ENCODE assay signal across 8 mouse cellular contexts in genomic region chr15:81811599-81811996, GRCm38 (mm10). TPM values are rescaled to one million over a fixed set of nuclear protein-coding genes. Genes with fewer than 3 reads are reported as not detected.
A peak's percentile ranks its signal among the peaks of the same experiment; 100 is the strongest.
DNase-seq lines count a peak whose midpoint lies in the region; ATAC-seq and TF ChIP-seq lines count a peak whose summit lies in the region.

No protein-coding gene starts in this region.

- peak; percentile 9 for ATAC-seq in heart, embryonic 15.5 days (replicated peaks; ENCODE audit: insufficient number of reproducible peaks, insufficient read depth, low FRiP score, low read depth)
- peak; percentile 39 for ATAC-seq in hindbrain, embryonic 11.5 days (ENCODE audit: low FRiP score)
- peak; percentile 43 for ATAC-seq in liver, postnatal 0 days
- ATAC-seq in frontal cortex, adult (ENCODE audit: low TSS enrichment), result no peak

- peak overlapping the region; percentile 96 for H3K27ac ChIP-seq in heart, embryonic 15.5 days
- H3K27ac ChIP-seq in hindbrain, embryonic 11.5 days (ENCODE audit: low read depth, low read length), result peak overlapping the region; percentile 63
- peak overlapping the region; percentile 92 for H3K27ac ChIP-seq in liver, postnatal 0 days (ENCODE audit: low read depth)

- WGBS in heart, embryonic 15.5 days, result under 1% methylated on average over 22 of the region's 26 CpGs
- WGBS in hindbrain, embryonic 11.5 days, result under 1% methylated on average over 15 of the region's 26 CpGs
- WGBS in liver, postnatal 0 days (ENCODE audit: insufficient replicate concordance), result 4% methylated on average over 19 of the region's 26 CpGs

- no peaks in the 10 kb centered on the region for H3K27me3 ChIP-seq in heart, embryonic 15.5 days
- H3K27me3 ChIP-seq in hindbrain, embryonic 11.5 days (ENCODE audit: control insufficient read depth, insufficient read depth, low read length), result no peaks in the 10 kb centered on the region
- no peaks in the 10 kb centered on the region for H3K27me3 ChIP-seq in liver, postnatal 0 days (ENCODE audit: insufficient read depth, low read length)

- H3K36me3 ChIP-seq in heart, embryonic 15.5 days, result peaks cover 16% of the 10 kb centered on the region; the same call in 1 of the 2 replicates
- no peaks in the 10 kb centered on the region for H3K36me3 ChIP-seq in hindbrain, embryonic 11.5 days (ENCODE audit: control insufficient read depth, insufficient read depth, low read length)
- peaks cover 9% of the 10 kb centered on the region for H3K36me3 ChIP-seq in liver, postnatal 0 days (replicated peaks; ENCODE audit: insufficient read depth, low read length)

- no peak for DNase-seq in heart, adult 9 months (ENCODE audit: low spot score in 2 of 2)
- peak; percentile 75 for DNase-seq in NIH3T3 (ENCODE audit: low read depth)
- DNase-seq in hindbrain, embryonic 11.5 days (ENCODE audit: low spot score), result no peak
- peak; percentile 83 for DNase-seq in liver, postnatal 0 days
- DNase-seq in gastrocnemius, postnatal 10 days, result no peak
- no peak for DNase-seq in gastrocnemius, postnatal 14 days

- no peak for TF ChIP-seq EP300 in liver, postnatal 0 days (IDR thresholded peaks at IDR 0.05; ENCODE audit: low read depth)

- H3K9me3 ChIP-seq in heart, embryonic 15.5 days (replicated peaks), result no peaks in the 10 kb centered on the region
- H3K9me3 ChIP-seq in hindbrain, embryonic 11.5 days (ENCODE audit: control insufficient read depth, low read length), result no peaks in the 10 kb centered on the region
- H3K9me3 ChIP-seq in liver, postnatal 0 days (ENCODE audit: low read length), result no peaks in the 10 kb centered on the region

- peak overlapping the region; percentile 82 for H3K4me2 ChIP-seq in heart, embryonic 15.5 days
- peak overlapping the region; percentile 79 for H3K4me2 ChIP-seq in hindbrain, embryonic 11.5 days (replicated peaks; ENCODE audit: low read depth, low read length)
- H3K4me2 ChIP-seq in liver, postnatal 0 days (ENCODE audit: low read depth, low read length), result peak overlapping the region; percentile 83

- peak overlapping the region; percentile 83 for H3K4me3 ChIP-seq in heart, embryonic 15.5 days
- peak overlapping the region; percentile 45 for H3K4me3 ChIP-seq in hindbrain, embryonic 11.5 days (ENCODE audit: low read depth, low read length)
- H3K4me3 ChIP-seq in liver, postnatal 0 days (ENCODE audit: low read depth, low read length), result peak overlapping the region; percentile 58

- H3K9ac ChIP-seq in heart, embryonic 15.5 days, result peak overlapping the region; percentile 89
- H3K9ac ChIP-seq in hindbrain, embryonic 11.5 days (ENCODE audit: low read depth, low read length), result peak overlapping the region; percentile 56
- peak overlapping the region; percentile 67 for H3K9ac ChIP-seq in liver, postnatal 0 days (replicated peaks)

- no peak for TF ChIP-seq CTCF in liver, postnatal 0 days (IDR thresholded peaks at IDR 0.05; ENCODE audit: low read depth)

- H3K4me1 ChIP-seq in heart, embryonic 15.5 days (replicated peaks), result peaks cover 38% of the 10 kb centered on the region
- peaks cover 9% of the 10 kb centered on the region for H3K4me1 ChIP-seq in hindbrain, embryonic 11.5 days (replicated peaks; ENCODE audit: control insufficient read depth, insufficient read depth, low read length)
- peaks cover 29% of the 10 kb centered on the region for H3K4me1 ChIP-seq in liver, postnatal 0 days (ENCODE audit: insufficient read depth)

- intact Hi-C loops in gastrocnemius, postnatal 14 days (cut with DNase I; ENCODE audit: low total_unique reads), result no loop called here

RNA-seq across cellular contexts. Expression of gene Tef, which starts 9.4 kb away (rescaled TPM):
- 22.9 and 25.9 TPM in 2 replicates for polyA plus RNA-seq in heart, embryonic 15.5 days (2015; fragmentation: Nextera tagmentation; extraction: Ambion mirVana)
- 12.0 and 12.4 TPM in 2 replicates for polyA plus RNA-seq in hindbrain, embryonic 11.5 days (2014; fragmentation: Nextera tagmentation; extraction: Ambion mirVana)
- polyA plus RNA-seq in liver, postnatal 0 days (2015; fragmentation: Nextera tagmentation; extraction: Ambion mirVana), result 14.0 and 16.3 TPM in 2 replicates
- total RNA-seq in gastrocnemius, postnatal 10 days (2021), result 100 to 1,000 TPM; 127 to 130 TPM
- 100 to 1,000 TPM; 101 to 115 TPM for total RNA-seq in gastrocnemius, postnatal 14 days (2021)

RNA-seq across cellular contexts. Expression of gene Tob2, which starts 47.0 kb away (rescaled TPM):
- 15.8 and 17.6 TPM in 2 replicates for polyA plus RNA-seq in heart, embryonic 15.5 days (2015; fragmentation: Nextera tagmentation; extraction: Ambion mirVana)
- polyA plus RNA-seq in hindbrain, embryonic 11.5 days (2014; fragmentation: Nextera tagmentation; extraction: Ambion mirVana), result 10.5 and 12.5 TPM in 2 replicates
- 10.9 and 12.3 TPM in 2 replicates for polyA plus RNA-seq in liver, postnatal 0 days (2015; fragmentation: Nextera tagmentation; extraction: Ambion mirVana)
- total RNA-seq in gastrocnemius, postnatal 10 days (2021), result 10 to 100 TPM; 38.1 to 80.4 TPM
- total RNA-seq in gastrocnemius, postnatal 14 days (2021), result 100 to 1,000 TPM in 1 of 2 experiments, 10 to 100 TPM in 1; 44.8 to 106 TPM

Comparison
In these comparisons a context has a peak if more than half of its experiments do, and no peak if none do; other contexts are left out.
1. DNase-seq: peak in NIH3T3 (single experiment) and liver, postnatal 0 days (single experiment); none in heart, adult 9 months (0 of 2), hindbrain, embryonic 11.5 days (single experiment), gastrocnemius, postnatal 10 days (single experiment) and gastrocnemius, postnatal 14 days (single experiment).
2. Peak in every context shown above with its lines, with median percentiles within 50 percentile points of each other: H3K27ac ChIP-seq, H3K4me2 ChIP-seq, H3K4me3 ChIP-seq and H3K9ac ChIP-seq.